Mouse (Mus musculus) heart, postnatal 10 days (tissue): ENCODE measurements around the gene Ppp1r12b. TPM values are rescaled to one million over a fixed set of nuclear protein-coding genes. Genes with fewer than 3 reads are reported as not detected.
A peak's percentile ranks its signal among the peaks of the same experiment; 100 is the strongest.

Experiments
- DNase-seq, 2 experiments: peaks; one replicate each; pipeline ENCODE4 v3.0.0; 2021
- intact Hi-C: fragments of 180-260 bp; cut with DNase I; formaldehyde crosslinking; loops from one replicate; pipeline ENCODE4 v1.15.1; 2025
- total RNA-seq, 2 experiments: library from RNA; stranded (reverse); gene quantifications; 2 replicates each; pipeline ENCODE4 v1.2.3; 2021

Gene Ppp1r12b
- total RNA-seq, 2 experiments from 2014 or later, result 130 to 131 TPM

DNA sequence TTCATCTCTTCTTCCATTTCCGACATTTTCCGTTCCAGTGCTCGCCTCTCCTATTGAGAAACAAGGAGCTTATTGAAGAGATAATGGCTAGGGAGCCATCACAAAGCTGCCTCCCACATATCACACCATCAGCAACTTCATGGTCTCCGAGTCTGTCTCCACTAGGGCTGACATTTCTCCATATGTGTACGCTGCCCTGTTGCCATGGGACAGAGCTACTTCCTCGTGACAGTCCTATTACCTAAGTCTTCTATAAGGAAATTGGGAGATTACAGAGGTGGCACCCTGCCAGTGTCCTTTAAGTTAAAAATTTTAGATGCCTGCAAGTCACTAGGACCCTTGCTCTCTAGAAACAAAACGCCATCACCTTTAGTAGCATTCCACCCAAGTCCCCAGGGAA is 183.7 kb downstream of the Ppp1r12b start:
- intact Hi-C loops, result no loop called here
- no peak for DNase-seq

DNA sequence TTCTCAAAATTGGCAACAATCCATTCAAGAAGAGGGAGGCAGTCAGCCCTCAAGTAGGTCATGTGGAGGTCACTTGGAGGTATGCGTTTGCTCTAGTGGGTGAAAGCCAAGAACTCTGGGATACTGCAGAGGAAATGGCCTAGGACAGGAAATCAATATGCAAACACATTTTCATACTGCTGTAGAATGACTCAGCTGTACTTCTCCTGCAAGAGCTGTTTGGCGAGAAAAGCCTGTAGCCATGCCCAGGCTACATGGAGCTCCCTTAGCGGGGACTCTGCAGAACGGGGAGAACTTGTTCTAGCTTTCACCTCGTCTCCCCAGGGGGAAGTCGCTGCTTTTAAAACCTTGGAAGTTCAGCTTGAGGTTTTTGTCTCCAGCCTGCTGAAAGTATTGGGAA is 184.4 kb downstream of the Ppp1r12b start:
- DNase-seq, result peak; percentile 54 to 56
- intact Hi-C loops, result no loop called here

DNA sequence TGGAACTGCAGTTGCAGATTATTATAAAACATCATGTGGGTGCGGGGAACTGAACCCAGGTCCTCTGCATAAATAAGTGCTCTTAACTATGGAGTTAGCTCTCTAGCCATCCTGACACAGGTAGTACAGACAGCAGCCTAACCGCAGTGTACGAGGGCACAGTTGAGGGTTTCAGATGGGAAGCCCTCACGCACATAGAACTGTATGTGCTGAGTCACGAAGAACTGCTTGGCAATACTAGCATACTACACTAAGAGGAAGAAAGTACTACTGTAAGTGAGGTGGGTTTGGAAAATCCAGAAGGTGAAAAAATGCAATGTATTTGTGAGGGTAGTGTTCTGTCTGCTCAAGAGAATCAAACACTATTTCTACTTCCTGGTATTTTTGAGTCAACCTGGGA is 185.4 kb downstream of the Ppp1r12b start:
- no peak for DNase-seq
- intact Hi-C loops, result no loop called here

DNA sequence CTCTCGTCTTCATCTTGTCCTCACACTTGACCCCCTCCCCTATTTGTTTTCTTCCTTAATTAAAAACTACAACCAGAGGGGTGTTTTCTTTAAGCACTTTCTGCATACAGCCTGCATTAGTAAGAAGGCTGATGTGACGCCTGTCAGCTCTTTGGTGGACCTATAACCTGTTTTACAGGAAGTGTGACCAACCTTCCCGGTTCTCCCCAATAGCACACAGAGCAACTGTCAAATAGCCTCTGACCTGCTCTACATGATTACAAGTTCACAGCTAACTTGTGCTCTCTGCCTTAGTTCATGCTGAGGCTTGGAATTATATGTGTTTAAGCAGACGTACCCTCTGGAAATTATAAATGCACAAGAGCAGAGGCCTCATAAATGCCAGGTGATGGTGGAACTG is 189.3 kb downstream of the Ppp1r12b start:
- no peak for DNase-seq
- intact Hi-C loops, result no loop called here

DNA sequence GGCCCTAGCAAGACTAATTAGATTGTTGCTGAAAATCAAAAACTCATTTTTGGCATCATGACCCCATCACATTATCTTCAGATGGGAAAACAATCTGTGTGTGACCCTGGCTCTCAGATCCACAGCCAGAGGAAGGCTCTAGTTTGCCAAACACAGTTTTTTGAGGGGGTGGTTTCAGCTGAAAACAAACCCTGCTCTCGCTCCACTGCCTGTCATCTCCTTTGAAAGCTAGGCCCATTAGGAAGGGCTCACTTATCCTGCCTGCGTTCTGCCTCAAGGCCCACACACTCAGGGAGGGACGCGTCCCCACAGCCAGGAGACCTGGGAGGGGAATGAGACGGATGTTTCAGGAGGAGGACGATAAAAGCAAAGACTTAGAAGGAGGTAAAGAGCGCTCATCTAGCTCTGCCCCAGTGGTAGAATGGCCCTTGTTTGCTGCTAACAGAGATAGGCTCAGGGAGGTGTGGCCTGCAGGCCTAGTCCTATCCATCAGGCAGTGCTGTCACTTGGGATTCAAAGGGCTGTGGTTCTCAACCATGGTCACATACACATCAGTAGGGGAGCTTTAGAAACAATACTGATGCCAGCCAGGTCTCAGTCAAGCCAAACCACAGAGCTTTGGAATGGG is 190.8 kb downstream of the Ppp1r12b start:
- DNase-seq, result no peak
- intact Hi-C loops, result no loop called here

DNA sequence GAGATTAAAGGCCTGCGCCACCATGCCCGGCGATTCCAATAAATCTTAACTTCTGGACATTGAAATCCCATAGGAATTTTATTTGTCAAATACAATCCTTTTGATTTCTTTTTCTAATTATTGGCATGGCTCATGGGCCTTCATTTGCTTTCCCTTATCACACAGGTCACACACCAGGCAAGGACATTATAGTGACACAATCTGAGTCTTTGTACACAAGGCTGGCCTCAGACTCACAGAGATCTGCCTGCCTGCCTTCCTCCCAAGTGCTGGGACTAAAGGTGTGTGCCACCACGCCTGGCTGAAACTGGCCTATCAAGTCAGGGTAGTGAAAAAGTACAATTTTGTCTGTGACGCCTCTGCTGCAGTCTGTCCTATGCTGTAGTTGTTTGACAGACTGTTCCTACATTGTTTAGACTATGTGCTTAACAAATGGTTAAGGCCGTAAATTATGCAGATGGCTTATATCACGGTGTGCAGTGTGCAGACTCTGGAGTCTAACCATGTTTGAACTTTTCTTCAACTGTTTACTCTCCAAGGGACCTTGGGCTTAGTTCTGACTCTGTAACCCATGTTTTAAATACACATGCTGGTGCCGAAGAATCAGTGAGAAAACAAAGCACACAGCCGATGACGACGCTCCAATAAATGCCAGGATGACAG is 191.8 kb downstream of the Ppp1r12b start:
- intact Hi-C loops, result no loop called here
- no peak for DNase-seq

DNA sequence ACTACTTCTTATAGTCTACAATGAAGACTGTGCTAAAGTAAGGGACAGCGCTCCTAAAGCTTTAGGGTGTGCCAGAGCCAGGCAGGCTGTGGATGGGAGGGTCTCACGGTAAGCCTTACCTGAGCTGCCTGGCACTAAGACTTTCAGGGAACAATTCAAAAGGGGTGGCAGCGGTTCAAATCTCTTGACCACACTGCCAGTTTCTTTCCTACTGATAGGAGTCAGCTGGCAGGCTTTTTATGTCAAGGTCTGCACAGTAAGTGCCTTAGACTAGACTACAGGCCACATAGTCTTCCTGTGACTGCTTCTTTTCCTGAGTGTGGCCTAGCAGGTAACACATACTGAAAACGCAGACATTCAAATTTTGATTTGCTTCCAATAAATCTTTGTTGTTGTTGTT is 192.5 kb downstream of the Ppp1r12b start:
- intact Hi-C loops, result no loop called here
- no peak for DNase-seq

DNA sequence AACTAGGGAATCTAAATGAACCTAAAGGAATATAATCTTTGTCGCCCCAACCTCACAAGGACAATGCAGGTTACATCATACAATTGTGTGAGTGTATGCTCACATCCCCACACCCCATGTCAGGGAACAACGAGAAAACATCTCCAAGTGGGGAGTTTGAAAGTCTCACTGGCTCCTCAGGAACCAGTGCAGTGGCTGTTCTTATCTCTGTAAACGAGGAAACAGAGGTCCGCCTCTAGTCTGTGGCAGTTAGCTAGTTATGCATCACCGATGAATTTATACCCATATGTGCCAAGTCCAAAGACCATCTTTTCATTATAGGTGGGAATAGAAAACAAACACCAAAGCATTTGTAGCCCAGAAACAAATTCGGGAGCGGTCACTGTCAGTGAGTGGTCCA is 194.2 kb downstream of the Ppp1r12b start:
- intact Hi-C loops, result no loop called here
- DNase-seq, result no peak

DNA sequence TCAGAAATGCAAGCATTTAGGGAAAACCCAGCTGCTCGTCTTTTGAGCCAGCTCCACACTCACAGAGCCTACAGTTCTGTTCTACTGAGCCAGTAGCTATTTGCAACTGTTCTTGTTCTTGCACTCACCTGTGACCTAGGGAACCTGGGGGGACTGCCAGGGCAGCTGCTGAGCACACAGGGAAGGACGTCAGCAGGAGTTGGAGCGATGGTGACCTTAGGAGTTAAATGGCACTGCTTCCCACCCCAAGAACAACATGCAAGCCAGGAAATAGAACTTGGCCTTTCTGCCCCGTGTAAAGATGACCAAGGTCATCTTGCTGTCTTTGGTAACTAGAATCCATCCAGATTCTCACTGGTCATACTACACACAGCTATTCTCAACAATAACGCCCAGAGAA is 195.1 kb downstream of the Ppp1r12b start:
- no peak for DNase-seq
- intact Hi-C loops, result no loop called here

DNA sequence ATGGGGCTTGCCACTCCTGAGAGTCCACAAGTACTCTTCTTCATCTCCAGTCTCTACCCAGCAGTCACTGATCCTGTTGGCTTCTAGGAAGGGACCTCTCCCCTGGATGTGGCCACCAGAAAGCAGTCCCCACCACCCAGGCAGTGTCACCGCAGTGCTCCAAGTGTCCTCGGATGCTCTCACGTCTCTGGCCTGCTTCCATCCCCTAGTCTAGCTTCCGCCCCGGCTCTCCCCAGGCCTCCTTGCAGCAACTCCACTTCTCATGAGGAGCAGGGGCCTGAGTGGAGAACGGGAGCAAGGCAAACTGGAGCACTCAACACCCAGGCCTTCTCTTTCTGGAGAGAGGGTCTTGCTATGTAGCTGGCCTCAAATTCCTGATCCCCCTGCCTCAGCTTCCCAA is 196.6 kb downstream of the Ppp1r12b start:
- peak; percentile 70 to 71 for DNase-seq
- intact Hi-C loops, result no loop called here

DNA sequence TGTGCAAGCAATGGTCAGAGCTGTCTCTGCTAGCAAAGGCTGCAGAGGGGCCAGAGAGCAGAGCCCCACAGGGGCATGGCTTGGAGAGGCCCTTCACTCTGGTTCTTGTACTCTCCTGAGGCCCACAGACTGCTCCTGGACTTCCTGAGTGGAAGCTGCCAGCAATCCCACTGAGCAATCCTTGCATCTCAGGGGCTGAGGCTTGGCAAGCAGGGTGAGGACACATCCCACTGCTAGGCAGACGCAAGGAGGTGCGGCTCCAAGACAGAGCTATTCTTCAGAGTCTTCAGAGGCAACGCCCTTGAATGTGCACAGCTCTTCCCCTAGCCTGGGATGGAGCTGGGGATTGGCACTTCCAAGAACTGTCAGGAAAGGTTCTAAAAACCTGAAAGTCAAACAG is 198.5 kb downstream of the Ppp1r12b start:
- DNase-seq, result no peak

DNA sequence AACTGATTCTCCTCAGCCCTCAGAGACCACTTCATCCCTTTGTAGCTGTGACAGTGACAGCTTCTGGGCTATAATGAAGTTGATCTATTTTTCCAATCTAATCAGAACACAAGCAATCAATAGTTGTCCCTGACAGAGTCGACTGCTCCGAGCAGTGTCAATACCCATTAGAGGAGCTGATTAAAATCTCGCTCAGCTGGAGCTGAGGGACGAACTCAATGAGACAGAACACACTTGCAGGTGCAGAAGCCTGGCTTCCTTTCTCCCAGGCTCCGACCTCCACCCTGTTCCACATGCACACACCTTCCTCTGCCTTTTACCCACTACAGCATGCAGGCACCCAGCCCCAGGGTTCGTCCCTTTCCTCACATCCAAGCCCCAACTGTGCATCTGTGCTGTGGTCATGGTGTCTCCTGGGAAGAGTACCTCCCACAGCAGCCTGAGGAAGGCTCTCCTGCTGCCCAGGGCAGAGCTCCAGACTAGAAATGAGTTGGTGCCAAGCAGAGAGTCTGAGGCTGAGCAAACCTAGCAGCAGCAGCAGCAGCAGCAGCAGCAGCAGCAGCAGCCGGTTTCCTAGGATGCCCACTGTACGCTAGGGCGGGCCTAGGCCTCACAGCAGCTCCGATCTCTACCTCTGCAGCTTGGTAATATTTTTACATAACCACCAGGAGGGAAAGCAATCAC is 199.4 kb downstream of the Ppp1r12b start:
- intact Hi-C loops, result no loop called here
- DNase-seq, result no peak

More for the DNA sequence above, 198.5 kb downstream of the Ppp1r12b start:
- intact Hi-C loops, result no loop called here

DNA sequence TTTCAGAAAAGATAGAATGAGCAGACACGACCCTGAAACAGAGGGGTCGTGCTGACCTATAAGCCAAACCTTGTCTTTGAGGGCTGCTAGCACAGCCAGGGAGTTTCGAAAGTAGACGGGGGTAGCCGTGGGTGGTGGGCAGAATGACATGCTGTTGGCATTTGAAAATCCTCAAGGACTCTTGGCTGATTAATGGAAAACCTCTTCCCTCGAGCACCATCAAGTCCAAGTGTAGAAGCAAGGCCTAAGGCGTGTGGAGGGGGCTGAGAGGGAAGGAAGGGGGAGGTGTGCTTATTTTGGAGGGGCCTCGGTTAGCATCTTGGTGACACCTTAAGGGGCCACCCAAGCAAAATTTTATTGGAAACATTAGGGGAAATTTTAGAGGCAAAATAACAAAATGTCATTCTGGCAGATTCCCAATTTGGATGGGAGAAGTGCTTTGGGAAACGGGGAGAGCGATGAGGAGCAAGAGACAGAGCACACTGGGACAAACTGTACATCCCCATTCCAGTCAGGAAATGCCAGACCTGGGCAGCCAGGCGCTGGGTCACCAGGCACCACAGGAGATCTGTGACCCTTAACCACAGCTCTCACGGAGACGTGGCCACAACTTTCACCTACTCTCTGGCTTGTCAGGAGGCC is 200.1 kb downstream of the Ppp1r12b start:
- no peak for DNase-seq
- intact Hi-C loops, result no loop called here

DNA sequence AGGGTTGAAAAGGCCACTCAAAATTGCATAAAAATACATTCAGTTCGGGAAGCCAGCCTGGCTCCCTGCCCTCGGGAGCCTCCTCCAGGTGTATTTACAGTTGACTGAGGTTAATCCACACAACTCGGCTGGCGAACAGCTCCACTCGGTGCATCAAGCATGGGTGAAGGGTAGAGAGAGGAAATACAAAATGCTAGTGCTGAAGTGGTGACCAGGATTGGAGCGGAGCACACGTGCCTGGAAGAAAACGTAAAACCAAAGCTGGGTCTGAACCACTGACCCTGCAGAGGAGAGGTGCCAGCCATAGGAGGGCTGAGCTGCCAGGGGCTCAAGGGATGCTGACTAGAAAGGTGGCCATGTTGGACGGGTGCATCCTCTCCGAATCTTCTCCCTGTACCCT is 200.9 kb downstream of the Ppp1r12b start:
- intact Hi-C loops, result no loop called here
- DNase-seq, result no peak

DNA sequence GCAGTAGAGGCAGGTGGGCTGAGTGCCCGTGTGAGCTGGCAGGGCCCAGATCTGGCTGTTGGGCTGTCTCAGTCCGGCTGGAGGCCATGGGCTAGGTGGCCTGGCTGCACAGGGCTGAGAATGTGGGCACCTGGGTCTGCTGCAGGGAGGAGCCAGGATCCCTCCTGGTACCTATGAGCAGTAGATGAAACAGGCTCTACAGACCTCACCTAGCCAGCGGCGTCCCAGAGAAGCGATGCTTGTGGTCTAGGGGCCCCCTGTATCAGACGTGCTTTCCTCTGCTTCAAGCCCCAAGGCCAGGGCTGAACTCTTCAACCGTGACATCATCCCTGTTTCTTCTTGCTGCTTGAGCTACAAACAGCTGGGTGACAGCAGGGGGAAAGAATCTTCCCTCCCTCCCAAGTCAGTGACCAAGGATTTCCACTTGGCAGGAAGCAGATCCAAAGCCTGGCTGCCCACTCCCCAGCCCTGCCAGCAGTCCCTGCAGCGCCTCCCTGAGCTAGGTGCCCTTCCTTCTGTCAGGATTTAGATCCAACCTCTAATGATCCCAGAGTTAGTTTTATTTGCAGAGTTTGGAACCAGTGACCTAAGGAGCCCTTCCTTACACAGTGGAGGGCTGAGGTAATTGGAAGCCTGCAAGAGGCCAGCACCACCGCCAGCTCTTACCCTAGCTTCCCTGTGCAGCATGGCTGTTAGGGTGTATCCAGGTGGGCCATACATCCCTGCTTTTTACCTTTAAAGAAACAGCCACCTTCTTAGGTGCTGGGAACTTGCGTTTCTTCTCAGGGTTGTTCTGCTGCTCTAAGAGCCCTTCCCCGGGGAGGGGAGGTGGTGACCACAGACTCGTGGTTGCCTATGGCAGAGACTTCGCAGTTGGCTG is 201.8 kb downstream of the Ppp1r12b start:
- intact Hi-C loops, result no loop called here
- peak; percentile 74 to 76 for DNase-seq

DNA sequence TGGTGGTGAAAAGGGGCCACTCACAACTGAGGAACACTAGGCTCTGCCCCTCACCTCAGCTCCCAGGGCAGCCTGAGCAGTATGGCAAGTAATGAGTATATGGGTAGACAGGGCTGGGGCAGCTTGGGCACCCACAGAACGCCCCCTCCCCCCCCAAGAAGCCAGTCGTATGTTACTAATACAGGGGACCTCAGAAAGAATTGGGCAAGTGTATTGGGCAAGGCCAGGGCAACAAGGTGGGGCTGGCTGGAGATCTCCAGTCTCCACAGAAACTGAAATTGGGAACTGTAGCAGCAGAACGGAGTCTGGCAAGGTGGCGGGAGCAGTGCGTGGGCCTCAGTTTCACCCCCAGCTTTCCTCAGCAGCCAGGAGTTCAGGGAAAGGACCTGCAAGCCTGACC is 203.3 kb downstream of the Ppp1r12b start:
- no peak for DNase-seq
- intact Hi-C loops, result no loop called here

DNA sequence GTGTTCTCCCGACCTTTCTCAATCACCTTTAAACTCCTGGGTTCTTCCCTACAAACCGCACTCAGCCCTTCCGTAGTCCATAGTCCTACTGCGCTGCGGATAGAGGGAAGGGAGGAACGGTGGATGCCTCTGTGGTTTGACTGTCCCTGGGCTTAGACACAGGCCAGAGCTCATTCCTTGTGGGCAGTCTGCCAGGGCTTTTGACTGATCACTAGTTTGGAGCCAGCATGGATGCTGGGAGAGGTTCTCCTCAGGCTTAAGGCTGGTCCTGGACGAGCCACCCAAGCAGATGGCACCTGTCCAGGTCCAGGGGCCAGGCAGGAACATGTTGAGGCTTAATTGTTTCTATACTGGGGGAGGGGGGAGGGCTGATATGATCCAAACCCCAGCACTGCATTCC is 205.9 kb downstream of the Ppp1r12b start:
- intact Hi-C loops, result no loop called here
- peak; percentile 67 to 76 for DNase-seq

DNA sequence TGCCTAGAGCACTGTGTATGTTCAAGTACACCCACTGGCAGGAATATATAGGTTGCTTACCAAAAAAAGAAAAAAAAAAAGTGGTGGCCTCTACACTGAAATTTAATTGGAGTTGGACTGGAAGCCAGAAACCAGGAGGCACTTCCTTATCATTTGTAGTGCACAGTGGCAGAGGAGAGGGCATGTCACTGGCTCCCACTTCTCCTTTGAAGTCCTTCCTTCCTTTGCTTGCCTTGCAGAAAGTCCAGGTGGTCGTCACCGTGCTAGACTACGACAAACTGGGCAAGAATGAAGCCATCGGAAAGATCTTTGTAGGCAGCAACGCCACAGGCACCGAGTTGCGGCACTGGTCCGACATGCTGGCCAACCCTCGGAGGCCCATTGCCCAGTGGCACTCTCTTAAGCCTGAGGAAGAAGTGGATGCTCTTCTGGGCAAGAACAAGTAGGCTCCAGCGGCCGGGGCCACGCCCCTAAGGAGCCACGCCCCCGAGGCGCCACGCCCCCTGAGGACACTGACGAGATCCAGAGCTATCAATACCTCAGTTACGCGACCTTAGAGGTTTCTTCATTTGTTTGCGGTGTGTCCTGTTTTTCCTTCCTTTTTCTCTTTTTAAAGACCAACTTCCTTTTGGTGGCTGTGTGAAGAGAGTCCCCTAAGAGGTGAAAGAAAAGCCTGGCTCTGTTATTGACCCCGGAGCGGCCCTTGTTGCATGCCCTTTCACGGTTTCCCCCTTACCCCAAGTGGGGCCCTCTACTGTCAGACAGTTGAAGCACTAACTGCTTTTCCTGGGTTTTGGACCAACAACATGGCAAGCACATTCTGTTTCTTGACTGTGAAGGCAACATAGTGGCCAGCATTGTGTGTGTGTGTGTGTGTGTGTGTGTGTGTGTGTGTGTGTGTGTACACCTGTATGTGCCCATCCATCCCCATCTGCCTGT is 208.2 kb downstream of the Ppp1r12b start:
- intact Hi-C loops, result no loop called here

DNA sequence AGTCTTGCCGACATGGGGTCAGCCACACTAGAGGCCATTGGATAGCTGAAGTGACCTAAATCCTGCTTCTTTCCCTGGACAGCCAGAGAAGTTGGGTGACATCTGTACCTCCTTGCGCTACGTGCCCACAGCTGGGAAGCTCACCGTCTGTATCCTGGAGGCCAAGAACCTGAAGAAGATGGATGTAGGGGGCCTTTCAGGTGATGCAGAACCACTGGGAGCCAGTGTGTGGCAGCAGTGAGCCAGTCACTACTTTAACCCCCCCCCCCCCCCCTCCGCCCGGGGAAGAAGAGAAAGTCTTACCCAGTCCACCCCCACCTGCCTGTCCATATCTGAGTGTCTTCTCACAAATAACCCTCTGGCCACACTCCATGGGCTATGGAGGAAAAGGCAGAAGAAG is 210.1 kb downstream of the Ppp1r12b start:
- intact Hi-C loops, result loop anchor here (1.0 kb wide), 2 partner anchors 85 to 109 kb away; no protein-coding TSS in a partner anchor

More for the DNA sequence above, 208.2 kb downstream of the Ppp1r12b start:
- no peak for DNase-seq

More for the DNA sequence above, 210.1 kb downstream of the Ppp1r12b start:
- DNase-seq, result no peak
